Mouse (Mus musculus) midbrain, embryonic 12.5 days (tissue): ENCODE data around the gene Cabp4. TPM values are rescaled to one million over a fixed set of nuclear protein-coding genes. Genes with fewer than 3 reads are reported as not detected.

ENCODE experiments used
- ATAC-seq: fragments of 200-750 bp; cut with Nextera tagmentation; 2 replicates; pipeline ENCODE4 v1.8.0; 2017; ENCODE audit warnings: low read depth, moderate TSS enrichment, moderate library complexity; ENCODE audit not compliant: low FRiP score
- H3K27ac ChIP-seq: fragments of 300-500 bp; sonication (generic); replicated peaks from 2 replicates; pipeline ENCODE4 v1.5.1; 2016; ENCODE audit warnings: mild to moderate bottlenecking
- H3K27me3 ChIP-seq: fragments of 300-500 bp; sonication (generic); 2 replicates; pipeline ENCODE4 v1.6.1; 2016; ENCODE audit warnings: mild to moderate bottlenecking
- H3K36me3 ChIP-seq: fragments of 300-500 bp; sonication (generic); 2 replicates; pipeline ENCODE4 v1.6.1; 2016
- H3K4me1 ChIP-seq: fragments of 300-500 bp; sonication (generic); 2 replicates; pipeline ENCODE4 v1.6.1; 2016
- H3K4me2 ChIP-seq: fragments of 300-500 bp; sonication (generic); replicated peaks from 2 replicates; pipeline ENCODE4 v1.6.1; 2016; ENCODE audit warnings: mild to moderate bottlenecking, moderate library complexity
- H3K4me3 ChIP-seq: fragments of 300-500 bp; sonication (generic); 2 replicates; pipeline ENCODE4 v1.5.1; 2016; ENCODE audit warnings: mild to moderate bottlenecking
- H3K9ac ChIP-seq: fragments of 300-500 bp; sonication (generic); replicated peaks from 2 replicates; pipeline ENCODE4 v1.6.1; 2016; ENCODE audit warnings: mild to moderate bottlenecking, moderate library complexity
- H3K9me3 ChIP-seq: fragments of 300-500 bp; sonication (generic); 2 replicates; pipeline ENCODE4 v1.6.1; 2016; ENCODE audit warnings: mild to moderate bottlenecking
- WGBS: fragments of 180-500 bp; shearing (Covaris S2); methylation state at CpG from one replicate; pipeline ENCODE4 v1.1.7; 2016; 5-methylcytosine and 5-hydroxymethylcytosine counted together
- polyA plus RNA-seq: library from polyadenylated mRNA; unstranded; fragments of >200 nt; fragmentation: Nextera tagmentation; extraction: Ambion mirVana; gene quantifications from 2 replicates; pipeline ENCODE4 v1.2.1, GENCODE M21; 2016

Gene Cabp4
- polyA plus RNA-seq, 1 experiment from 2014 or later: 0.14 TPM

DNA sequence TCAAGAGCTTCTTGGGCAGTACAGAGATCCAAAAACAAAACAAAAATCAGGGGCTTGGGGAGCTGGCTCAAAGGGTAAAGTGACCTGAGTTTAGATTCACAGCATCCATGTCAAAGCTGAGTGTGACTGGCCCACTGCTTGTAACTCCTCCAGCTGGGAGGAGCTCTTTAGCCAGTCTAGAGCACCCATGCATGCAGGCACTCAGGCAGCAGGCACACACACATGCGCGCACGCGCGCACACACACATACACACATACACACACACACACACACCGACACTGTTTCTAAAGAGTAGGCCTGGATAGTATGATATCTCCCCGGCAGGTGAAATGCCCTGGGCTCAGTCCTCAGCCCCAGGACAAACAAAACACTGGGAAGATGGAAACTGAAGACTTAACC, 26.8 kb downstream of the Cabp4 start:
- ATAC-seq: no peak
- Histone ChIP-seq H3K36me3 (peaks cover 55% of the 10 kb centered on the region), H3K27ac (no peak overlapping the region), H3K9ac (no peak overlapping the region), H3K4me1 (peaks cover 10% of the 10 kb centered on the region), H3K4me2 (no peak overlapping the region), H3K27me3 (peaks cover 6% of the 10 kb centered on the region), H3K9me3 (no peaks in the 10 kb centered on the region), H3K4me3 (no peak overlapping the region)
- WGBS: 93% methylated on average over 7 of the region's 7 CpGs

DNA sequence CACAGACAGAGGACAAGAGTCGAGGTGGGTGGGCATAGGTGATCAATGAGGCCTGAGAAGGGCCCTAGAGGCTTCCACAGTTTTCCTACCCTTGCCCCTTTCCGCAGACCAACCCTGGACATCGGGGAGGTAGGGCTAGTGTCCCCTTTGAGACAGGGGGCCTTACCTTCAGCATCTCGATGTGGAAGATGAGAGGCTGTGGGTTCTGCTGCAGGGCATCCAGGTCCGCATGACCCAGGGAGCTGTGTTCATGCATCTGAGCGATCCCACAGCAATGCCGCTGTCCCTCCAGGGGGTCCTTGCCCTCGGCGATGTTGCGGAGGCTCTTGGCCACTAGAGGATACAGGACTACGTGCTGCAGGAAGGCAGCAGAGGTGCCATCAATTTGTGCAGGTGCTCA, 28.0 kb downstream of the Cabp4 start:
- Histone ChIP-seq H3K4me3 (no peak overlapping the region), H3K4me1 (peaks cover 8% of the 10 kb centered on the region), H3K4me2 (no peak overlapping the region), H3K36me3 (peaks cover 62% of the 10 kb centered on the region), H3K9me3 (no peaks in the 10 kb centered on the region), H3K9ac (no peak overlapping the region), H3K27ac (no peak overlapping the region), H3K27me3 (peaks cover 6% of the 10 kb centered on the region)
- no peak for ATAC-seq
- 82% methylated on average over 11 of the region's 11 CpGs for WGBS

DNA sequence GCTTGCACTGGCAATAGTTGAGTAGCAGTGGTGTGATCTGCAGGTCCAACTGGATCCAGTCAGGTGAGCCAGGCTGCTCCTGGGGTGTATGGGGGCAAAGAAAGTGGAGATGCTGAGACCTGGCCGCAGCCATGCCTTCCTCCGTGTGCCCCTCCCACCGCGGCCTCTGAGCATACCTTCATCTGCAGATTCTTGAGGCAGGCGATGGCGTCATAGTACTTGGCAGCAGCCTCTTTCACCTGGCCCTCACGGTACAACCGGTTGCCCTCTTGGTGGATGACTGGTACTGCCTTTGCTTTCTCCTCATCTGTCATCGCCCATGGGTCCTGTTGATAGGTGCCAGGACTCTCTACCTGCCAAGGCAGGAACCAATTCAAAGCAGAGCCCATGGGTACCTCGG, 28.7 kb downstream of the Cabp4 start:
- H3K9me3 ChIP-seq: no peaks in the 10 kb centered on the region
- H3K4me2 ChIP-seq: no peak overlapping the region
- peaks cover 2% of the 10 kb centered on the region for H3K27me3 ChIP-seq
- H3K4me3 ChIP-seq: no peak overlapping the region
- peaks cover under 1% of the 10 kb centered on the region; the same call in 1 of the 2 replicates for H3K4me1 ChIP-seq
- 93% methylated on average over 10 of the region's 10 CpGs for WGBS
- no peak for ATAC-seq
- H3K36me3 ChIP-seq: peaks cover 62% of the 10 kb centered on the region
- H3K9ac ChIP-seq: no peak overlapping the region
- H3K27ac ChIP-seq: no peak overlapping the region

DNA sequence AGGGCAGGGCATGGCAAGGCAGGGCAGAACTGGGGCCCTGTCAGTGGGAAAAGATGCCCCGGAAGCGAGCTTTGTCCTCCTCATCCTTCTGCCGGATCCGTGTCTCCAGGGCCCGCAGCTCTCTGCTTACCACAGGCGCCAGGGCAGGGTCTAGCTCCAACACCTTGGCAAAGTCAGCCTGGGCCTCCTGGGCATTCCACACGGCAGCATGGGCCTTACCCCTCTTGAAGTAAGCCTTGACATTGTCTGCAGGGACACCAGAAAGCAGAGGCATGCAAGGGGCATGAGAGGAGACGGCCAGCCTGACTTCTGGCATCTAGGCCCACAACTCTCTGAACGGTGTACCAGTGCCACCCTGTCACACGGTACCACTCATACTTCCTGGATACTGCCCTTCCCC, 29.3 kb downstream of the Cabp4 start:
- H3K27me3 ChIP-seq: no peaks in the 10 kb centered on the region

DNA sequence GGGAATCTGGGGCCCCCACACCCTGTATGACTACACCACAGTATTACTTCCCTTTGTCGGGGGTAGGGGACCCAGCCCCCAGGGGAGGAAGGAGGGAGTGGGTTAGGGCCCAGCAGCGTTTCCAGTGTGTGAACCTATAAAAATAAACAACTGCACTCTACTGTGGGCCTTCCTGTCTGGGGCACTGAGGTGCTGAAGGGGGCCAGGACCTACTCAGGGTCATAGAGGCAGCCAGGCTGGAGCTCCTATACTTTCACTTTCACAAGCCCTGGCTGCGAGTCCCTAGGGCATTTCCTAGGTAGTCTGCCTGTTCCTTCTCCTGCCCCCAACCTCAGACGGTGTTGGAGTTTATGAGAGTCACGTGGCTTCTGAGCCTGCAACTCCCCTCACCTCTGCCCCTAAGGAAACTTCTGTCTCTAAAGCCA, 30.0 kb downstream of the Cabp4 start:
- Histone ChIP-seq H3K27me3 (no peaks in the 10 kb centered on the region), H3K4me1 (no peaks in the 10 kb centered on the region), H3K4me2 (no peak overlapping the region), H3K4me3 (no peak overlapping the region), H3K36me3 (peaks cover 62% of the 10 kb centered on the region), H3K27ac (no peak overlapping the region), H3K9ac (no peak overlapping the region), H3K9me3 (no peaks in the 10 kb centered on the region)
- WGBS: 68% methylated on average over 5 of the region's 5 CpGs
- no peak for ATAC-seq

More for the DNA sequence above, 29.3 kb downstream of the Cabp4 start:
- WGBS: 92% methylated on average over 10 of the region's 10 CpGs
- no peaks in the 10 kb centered on the region for H3K4me1 ChIP-seq
- H3K9ac ChIP-seq: no peak overlapping the region
- H3K4me2 ChIP-seq: no peak overlapping the region
- peaks cover 62% of the 10 kb centered on the region for H3K36me3 ChIP-seq
- ATAC-seq: no peak
- H3K9me3 ChIP-seq: no peaks in the 10 kb centered on the region
- H3K27ac ChIP-seq: no peak overlapping the region
- no peak overlapping the region for H3K4me3 ChIP-seq

DNA sequence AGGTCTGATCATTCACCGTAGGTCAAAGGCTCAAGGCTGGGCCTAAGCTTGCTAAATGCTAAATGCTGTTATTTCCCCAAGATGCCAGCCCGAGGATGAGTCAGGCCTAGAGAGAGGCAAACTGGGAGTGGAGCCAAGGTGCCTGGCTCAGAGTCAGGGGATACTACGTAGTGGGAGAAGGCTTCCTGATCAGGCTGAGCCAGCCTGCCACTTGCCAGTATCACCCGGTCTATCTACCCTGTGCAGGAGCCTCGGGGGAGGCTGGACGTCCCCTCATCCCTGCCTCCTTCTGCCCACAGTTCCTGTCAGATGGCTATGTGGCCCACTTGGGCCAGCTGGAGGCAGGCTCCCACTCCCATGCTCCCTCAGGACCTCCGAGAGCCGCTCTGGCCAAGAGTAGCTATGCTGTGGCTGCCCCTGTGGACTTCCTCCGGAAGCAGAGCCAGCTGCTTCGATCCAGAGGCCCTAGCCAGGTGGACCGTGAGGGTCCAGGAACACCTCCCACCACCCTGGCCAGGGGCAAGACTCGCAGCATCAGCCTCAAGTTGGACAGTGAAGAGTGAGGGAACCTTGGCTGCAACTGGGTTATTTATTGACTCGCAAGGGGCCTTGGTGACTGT, 30.5 kb downstream of the Cabp4 start:
- H3K27ac ChIP-seq: no peak overlapping the region
- no peak for ATAC-seq
- no peak overlapping the region for H3K4me3 ChIP-seq
- H3K9me3 ChIP-seq: no peaks in the 10 kb centered on the region
- no peak overlapping the region for H3K4me2 ChIP-seq
- H3K27me3 ChIP-seq: no peaks in the 10 kb centered on the region
- H3K9ac ChIP-seq: no peak overlapping the region
- peaks cover 65% of the 10 kb centered on the region for H3K36me3 ChIP-seq
- no peaks in the 10 kb centered on the region for H3K4me1 ChIP-seq
- WGBS: 80% methylated on average over 13 of the region's 13 CpGs

DNA sequence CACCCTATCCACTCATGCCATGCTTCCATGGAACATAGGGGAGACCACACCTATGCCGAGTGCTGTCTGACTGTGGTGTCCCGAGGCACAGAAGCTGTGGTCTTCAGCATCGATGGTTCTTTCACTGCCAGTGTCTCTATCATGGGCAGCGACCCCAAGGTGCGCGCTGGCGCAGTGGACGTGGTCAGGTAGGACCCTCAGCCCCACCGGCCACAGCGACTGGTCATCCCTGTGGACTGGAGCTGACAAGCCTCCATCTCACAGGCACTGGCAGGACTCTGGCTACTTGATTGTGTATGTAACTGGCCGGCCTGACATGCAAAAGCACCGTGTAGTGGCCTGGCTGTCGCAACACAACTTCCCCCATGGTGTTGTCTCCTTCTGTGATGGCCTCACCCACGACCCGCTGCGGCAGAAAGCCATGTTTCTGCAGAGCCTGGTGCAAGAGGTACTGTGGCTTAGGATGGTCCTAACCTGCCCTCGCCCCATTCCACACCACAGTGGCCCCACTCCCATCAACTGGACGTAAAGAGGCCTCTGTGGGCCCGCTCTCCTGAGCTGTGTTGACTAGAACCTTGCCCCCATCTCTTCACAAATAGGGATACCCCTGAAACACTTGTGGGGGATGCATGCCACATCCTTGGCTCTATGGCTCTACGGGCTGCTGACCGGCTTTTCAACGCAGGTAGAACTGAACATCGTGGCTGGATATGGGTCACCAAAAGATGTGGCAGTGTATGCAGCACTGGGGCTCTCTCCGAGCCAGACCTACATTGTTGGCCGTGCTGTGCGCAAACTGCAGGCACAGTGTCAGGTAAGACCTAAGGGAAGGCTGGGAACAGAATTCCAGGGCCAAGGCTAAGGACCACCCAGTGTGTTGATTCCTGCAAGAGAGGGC, 31.5 kb downstream of the Cabp4 start:
- H3K9ac ChIP-seq: no peak overlapping the region
- H3K4me3 ChIP-seq: no peak overlapping the region
- WGBS: 96% methylated on average over 26 of the region's 26 CpGs
- ATAC-seq: no peak
- H3K9me3 ChIP-seq: no peaks in the 10 kb centered on the region
- H3K4me2 ChIP-seq: no peak overlapping the region
- H3K4me1 ChIP-seq: no peaks in the 10 kb centered on the region
- H3K36me3 ChIP-seq: peaks cover 62% of the 10 kb centered on the region
- H3K27ac ChIP-seq: no peak overlapping the region
- no peaks in the 10 kb centered on the region for H3K27me3 ChIP-seq

DNA sequence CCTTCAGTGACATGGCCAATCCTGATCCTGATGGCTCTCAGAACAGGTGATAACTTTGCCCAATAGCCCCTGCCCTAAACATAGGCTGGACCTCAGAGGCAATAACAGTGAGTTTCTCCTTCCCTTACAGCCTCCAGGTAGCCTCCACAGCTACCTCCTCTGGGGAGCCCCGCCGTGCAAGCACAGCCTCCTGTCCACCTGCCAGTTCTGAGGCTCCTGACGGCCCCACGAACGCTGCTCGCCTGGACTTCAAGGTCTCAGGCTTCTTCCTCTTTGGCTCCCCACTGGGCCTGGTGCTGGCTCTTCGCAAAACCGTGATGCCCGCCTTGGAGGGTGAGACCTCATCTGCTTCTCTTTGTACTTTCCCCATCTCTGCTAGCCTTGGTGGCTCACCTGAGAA, 35.3 kb downstream of the Cabp4 start:
- 85% methylated on average over 9 of the region's 9 CpGs for WGBS
- Histone ChIP-seq H3K27me3 (peaks cover 3% of the 10 kb centered on the region; the same call in 1 of the 2 replicates), H3K36me3 (peaks cover 34% of the 10 kb centered on the region), H3K9me3 (no peaks in the 10 kb centered on the region), H3K4me3 (no peak overlapping the region), H3K4me1 (no peaks in the 10 kb centered on the region), H3K9ac (no peak overlapping the region), H3K27ac (no peak overlapping the region), H3K4me2 (no peak overlapping the region)
- no peak for ATAC-seq

DNA sequence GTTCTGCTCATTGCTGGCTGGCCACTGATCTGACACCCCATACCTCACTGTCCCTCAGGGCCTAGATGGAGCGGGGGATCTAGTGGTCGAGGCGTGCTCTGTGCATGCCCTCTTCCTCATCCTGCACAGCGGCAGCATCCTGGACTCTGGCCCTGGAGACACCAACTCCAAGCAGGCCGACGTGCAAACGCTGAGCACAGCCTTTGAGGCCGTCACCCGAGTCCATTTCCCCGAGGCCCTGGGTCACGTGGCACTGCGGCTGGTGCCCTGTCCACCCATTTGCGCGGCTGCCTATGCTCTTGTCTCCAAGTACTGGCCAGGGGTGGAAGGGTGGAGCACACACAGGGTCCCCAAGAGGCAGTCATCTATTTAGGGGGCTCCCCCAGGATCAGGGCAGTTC, 37.2 kb downstream of the Cabp4 start:
- Histone ChIP-seq H3K9me3 (no peaks in the 10 kb centered on the region), H3K4me1 (peaks cover 3% of the 10 kb centered on the region; the same call in 1 of the 2 replicates), H3K9ac (no peak overlapping the region), H3K36me3 (peaks cover 16% of the 10 kb centered on the region; the same call in 1 of the 2 replicates), H3K27me3 (peaks cover 21% of the 10 kb centered on the region), H3K27ac (no peak overlapping the region), H3K4me3 (no peak overlapping the region), H3K4me2 (no peak overlapping the region)
- no peak for ATAC-seq
- 92% methylated on average over 14 of the region's 14 CpGs for whole genome bisulfite sequencing

DNA sequence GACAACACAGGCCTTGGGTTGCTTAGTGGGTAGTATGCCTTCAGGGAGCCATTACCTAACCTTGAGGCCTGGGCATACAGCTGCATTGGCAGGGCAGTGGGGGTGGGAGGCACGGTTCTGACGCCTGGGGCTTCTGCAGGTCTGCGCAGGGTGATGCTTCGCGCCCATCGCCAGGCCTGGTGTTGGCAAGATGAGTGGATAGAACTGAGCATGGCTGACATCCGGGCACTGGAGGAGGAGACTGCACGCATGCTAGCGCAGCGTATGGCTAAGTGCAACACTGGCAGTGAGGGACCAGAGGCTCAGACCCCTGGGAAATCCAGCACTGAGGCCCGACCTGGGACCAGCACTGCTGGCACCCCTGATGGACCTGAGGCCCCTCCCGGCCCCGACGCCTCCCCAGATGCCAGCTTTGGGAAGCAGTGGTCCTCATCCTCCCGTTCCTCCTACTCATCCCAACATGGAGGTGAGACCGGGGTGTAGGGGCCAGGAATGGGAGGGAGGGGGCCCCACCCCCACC, 39.1 kb downstream of the Cabp4 start:
- no peak overlapping the region for H3K4me3 ChIP-seq
- H3K27me3 ChIP-seq: peaks cover 41% of the 10 kb centered on the region
- H3K4me1 ChIP-seq: peaks cover 22% of the 10 kb centered on the region
- peaks cover 13% of the 10 kb centered on the region; the same call in 1 of the 2 replicates for H3K36me3 ChIP-seq
- ATAC-seq: no peak
- H3K27ac ChIP-seq: no peak overlapping the region
- no peak overlapping the region for H3K4me2 ChIP-seq
- H3K9me3 ChIP-seq: no peaks in the 10 kb centered on the region
- WGBS: 90% methylated on average over 16 of the region's 16 CpGs
- no peak overlapping the region for H3K9ac ChIP-seq

DNA sequence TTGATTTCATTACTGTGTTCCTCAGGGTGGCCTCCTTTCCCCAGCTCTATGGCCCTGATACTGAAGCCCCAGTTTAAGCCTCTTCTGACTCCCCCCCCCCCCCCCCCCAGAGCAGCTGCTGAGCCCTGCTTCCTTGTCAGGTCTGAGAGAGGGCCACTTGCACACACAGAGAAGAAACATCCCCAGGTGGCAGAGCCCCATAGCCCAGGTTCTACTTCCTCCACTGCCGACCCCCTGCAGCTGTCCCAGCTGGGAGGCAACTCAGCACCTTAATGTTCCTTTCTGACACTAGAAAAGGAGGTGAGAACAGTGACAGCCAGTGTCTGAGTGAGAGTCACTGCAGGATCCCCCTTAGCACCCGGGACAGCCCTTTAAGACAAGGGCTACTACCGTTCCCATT, 40.0 kb downstream of the Cabp4 start:
- H3K9me3 ChIP-seq: no peaks in the 10 kb centered on the region
- no peak overlapping the region for H3K4me3 ChIP-seq
- H3K36me3 ChIP-seq: peaks cover 13% of the 10 kb centered on the region; the same call in 1 of the 2 replicates
- peaks cover 32% of the 10 kb centered on the region for H3K4me1 ChIP-seq
- H3K27ac ChIP-seq: no peak overlapping the region
- 81% methylated on average over 3 of the region's 3 CpGs for WGBS
- peaks cover 46% of the 10 kb centered on the region for H3K27me3 ChIP-seq
- no peak overlapping the region for H3K9ac ChIP-seq
- H3K4me2 ChIP-seq: no peak overlapping the region
- no peak for ATAC-seq

DNA sequence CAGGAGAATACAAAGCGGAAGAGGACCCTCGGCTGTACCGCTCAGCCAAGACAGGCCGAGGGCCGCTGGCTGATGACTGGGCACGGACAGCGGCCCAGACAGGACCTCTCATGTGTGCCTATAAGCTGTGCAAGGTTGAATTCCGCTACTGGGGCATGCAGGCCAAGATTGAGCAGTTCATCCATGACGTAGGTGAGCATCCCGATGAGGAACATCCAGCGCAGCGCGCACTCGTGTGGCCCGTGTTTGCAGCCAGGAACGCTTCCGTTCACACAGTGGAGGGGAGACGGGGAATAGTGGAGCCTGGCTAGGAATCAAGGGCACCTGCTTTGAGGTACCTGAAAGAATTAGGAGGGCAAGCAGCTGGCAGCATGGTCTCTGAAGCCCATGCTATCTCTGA, 40.5 kb downstream of the Cabp4 start:
- no peak overlapping the region for H3K4me2 ChIP-seq
- no peaks in the 10 kb centered on the region for H3K9me3 ChIP-seq
- no peak overlapping the region for H3K9ac ChIP-seq
- peaks cover 46% of the 10 kb centered on the region for H3K27me3 ChIP-seq
- no peak overlapping the region for H3K4me3 ChIP-seq
- no peak overlapping the region for H3K27ac ChIP-seq
- WGBS: 94% methylated on average over 18 of the region's 18 CpGs
- H3K4me1 ChIP-seq: peaks cover 37% of the 10 kb centered on the region
- no peak for ATAC-seq
- H3K36me3 ChIP-seq: peaks cover 10% of the 10 kb centered on the region; the same call in 1 of the 2 replicates
